Mouse (Mus musculus): ENCODE data around the gene Trim61. TPM values are rescaled to one million over a fixed set of nuclear protein-coding genes. Genes with fewer than 3 reads are reported as not detected.

Trim61 gene
- 0.09 and 0.24 TPM in 2 replicates for polyA plus RNA-seq (2016; fragmentation: Nextera tagmentation; extraction: Ambion mirVana)

DNA sequence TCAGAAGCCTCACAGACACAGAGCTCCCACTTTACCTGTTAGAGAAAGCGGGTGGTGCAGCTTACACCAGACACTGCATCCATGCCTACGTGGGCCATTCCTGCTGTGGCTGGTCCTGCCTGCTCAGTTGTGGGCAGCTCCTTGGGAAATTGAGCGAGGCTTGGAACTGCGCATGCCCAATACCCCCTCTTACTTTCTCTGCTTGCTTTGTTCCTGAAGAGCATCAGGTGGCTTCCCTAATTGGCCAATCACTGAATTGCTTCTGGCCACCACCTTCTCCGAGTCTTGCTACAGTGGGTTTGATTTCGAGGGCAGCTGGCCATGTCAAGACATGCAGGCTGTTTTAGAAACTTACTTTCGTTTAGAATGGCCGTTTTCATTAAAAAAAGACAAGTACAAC lies at the start of gene Trim61, which contains the start of gene Trim60:
Gene Trim61, minus strand, starts transcription at position 101 of the 400 bp plus-strand sequence.
Gene Trim60, minus strand, starts transcription at position 162 of the 400 bp plus-strand sequence.
- Histone ChIP-seq H3K36me3 (no peaks in the 10 kb centered on the region), H3K9me3 (no peaks in the 10 kb centered on the region), H3K4me1 (no peaks in the 10 kb centered on the region), H3K27ac (no peak within 1 kb of the TSS), H3K4me3 (no peak within 1 kb of the TSS), H3K27me3 (replicated peaks) (no peaks in the 10 kb centered on the region), H3K9ac (no peak within 1 kb of the TSS), H3K4me2 (replicated peaks) (no peak within 1 kb of the TSS)
- 91% methylated on average over 8 of the region's 8 CpGs for WGBS
- ATAC-seq (ENCODE audit: low FRiP score, low read depth) = no peak

DNA sequence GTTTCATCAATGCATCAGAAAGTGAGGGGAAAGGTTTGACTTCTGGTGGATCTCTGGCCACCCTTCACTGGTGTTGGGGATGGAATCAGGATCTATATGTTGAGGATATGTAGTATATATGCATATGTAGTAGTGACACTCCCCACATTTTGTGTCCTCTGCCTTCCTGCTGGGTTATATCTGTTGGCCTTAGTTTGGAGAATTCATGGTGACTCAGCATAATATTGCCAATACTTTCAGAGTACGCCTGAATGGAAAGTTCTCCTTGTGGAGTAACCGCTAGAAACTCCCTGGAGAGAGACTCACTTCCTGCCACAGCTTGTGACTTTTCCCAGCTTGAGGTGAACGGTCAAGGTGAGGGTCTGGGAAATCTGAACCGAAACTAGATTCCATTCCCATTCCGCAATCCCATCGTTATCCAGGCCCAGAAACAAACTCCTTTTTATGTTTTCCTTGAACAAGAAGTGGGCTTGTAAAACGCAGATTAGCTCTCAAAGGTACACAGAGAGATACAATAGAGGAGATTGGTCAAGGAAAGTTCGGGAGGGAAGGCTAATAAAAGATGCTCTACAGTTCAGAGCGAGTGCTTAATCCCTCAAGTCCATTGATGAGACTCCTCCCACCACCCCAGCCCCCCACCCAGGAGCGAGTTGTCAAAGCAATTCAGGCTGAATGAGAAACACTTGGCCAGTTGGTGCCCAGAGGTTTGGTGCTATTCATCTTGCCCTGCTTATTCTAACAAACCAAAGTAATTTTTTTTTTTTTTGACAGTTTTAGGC lies 49.6 kb upstream of the Trim61 start:
- Histone ChIP-seq H3K27me3 (replicated peaks) (no peaks in the 10 kb centered on the region), H3K36me3 (no peaks in the 10 kb centered on the region), H3K4me3 (no peak overlapping the region), H3K27ac (no peak overlapping the region), H3K4me1 (0 out of 2 replicates have a peak, but pooled peaks cover 2% of the 10 kb centered on the region), H3K9ac (no peak overlapping the region), H3K9me3 (no peaks in the 10 kb centered on the region), H3K4me2 (replicated peaks) (peak overlapping the region; percentile 32; the same call in 1 of the 2 replicates)
- WGBS = 19% methylated on average over 10 of the region's 10 CpGs
- peak; percentile 68 for ATAC-seq (ENCODE audit: low FRiP score, low read depth)

DNA sequence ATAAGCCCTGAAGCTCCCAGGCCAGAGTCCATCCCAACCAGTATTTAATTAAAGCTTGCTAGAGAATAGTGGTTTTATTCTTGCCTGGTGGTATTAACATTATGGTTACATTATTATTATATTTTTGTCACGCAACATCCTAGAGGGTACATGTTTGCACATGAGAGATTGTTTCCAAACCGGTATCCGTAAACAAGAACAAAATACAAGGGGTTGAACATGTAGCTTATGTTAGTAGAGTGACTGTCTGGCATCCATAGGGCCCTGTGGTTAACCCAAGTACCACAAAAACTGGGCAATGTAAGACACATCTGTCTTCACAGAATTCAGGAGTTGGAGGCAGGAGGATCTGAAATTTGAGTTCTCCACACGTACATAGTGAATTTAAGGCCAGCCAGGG lies 48.7 kb upstream of the Trim61 start:
- H3K27ac ChIP-seq = no peak overlapping the region
- ATAC-seq (ENCODE audit: low FRiP score, low read depth) = no peak
- H3K4me2 ChIP-seq (replicated peaks) = no peak overlapping the region
- 94% methylated on average over 4 of the region's 4 CpGs for WGBS
- H3K9ac ChIP-seq = no peak overlapping the region
- H3K4me1 ChIP-seq = 0 out of 2 replicates have a peak, but pooled peaks cover 2% of the 10 kb centered on the region
- H3K36me3 ChIP-seq = no peaks in the 10 kb centered on the region
- no peaks in the 10 kb centered on the region for H3K27me3 ChIP-seq (replicated peaks)
- no peaks in the 10 kb centered on the region for H3K9me3 ChIP-seq
- H3K4me3 ChIP-seq = no peak overlapping the region

DNA sequence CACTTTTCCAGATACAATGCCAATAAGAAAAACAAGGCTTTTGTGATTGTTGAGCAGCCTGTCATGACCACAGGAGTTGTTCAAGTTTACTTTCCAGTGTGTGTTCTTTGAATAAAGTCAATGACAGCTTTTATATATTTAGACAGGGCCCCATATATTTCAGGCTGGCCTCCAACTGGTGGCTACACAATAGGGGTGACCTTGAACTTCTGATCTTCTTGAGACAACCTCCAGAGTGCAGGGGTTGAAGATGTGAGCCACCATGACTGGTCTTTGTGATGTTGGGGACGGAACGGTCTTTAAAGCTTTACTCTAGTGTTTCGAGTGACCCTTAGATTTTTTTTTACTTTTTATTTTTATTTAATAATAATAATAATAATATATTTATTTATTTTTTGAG lies 47.3 kb upstream of the Trim61 start:
- H3K27me3 ChIP-seq (replicated peaks) = no peaks in the 10 kb centered on the region
- H3K36me3 ChIP-seq = no peaks in the 10 kb centered on the region
- no peak overlapping the region for H3K4me3 ChIP-seq
- WGBS = 95% methylated on average over 3 of the region's 3 CpGs
- no peak overlapping the region for H3K27ac ChIP-seq
- H3K9me3 ChIP-seq = no peaks in the 10 kb centered on the region
- 0 out of 2 replicates have a peak, but pooled peaks cover 2% of the 10 kb centered on the region for H3K4me1 ChIP-seq
- H3K4me2 ChIP-seq (replicated peaks) = no peak overlapping the region
- no peak overlapping the region for H3K9ac ChIP-seq
- ATAC-seq (ENCODE audit: low FRiP score, low read depth) = no peak

DNA sequence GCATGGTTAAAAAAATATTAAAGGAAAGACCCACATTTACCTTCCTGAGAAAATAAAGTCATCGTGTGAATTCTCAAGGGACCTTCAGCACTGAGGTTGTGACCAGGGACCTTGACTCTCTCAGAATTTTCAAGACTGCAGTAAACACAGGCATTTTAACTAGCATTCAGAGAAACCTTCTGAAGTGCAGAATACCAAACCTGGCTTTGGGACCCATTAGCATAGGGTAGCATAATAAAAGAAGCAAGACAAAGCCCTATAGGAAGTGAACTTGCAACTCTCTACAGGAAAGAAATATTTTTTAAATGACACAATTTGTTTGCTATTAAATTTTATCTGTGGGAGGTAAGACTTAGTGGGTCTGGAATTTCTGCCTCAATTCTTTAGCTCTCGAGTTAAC lies 45.7 kb upstream of the Trim61 start:
- Histone ChIP-seq H3K27me3 (replicated peaks) (no peaks in the 10 kb centered on the region), H3K4me3 (no peak overlapping the region), H3K36me3 (no peaks in the 10 kb centered on the region), H3K4me1 (0 out of 2 replicates have a peak, but pooled peaks cover 2% of the 10 kb centered on the region), H3K9me3 (no peaks in the 10 kb centered on the region), H3K4me2 (replicated peaks) (no peak overlapping the region), H3K27ac (no peak overlapping the region), H3K9ac (no peak overlapping the region)
- 34% methylated on average over 2 of the region's 2 CpGs for WGBS
- no peak for ATAC-seq (ENCODE audit: low FRiP score, low read depth)

DNA sequence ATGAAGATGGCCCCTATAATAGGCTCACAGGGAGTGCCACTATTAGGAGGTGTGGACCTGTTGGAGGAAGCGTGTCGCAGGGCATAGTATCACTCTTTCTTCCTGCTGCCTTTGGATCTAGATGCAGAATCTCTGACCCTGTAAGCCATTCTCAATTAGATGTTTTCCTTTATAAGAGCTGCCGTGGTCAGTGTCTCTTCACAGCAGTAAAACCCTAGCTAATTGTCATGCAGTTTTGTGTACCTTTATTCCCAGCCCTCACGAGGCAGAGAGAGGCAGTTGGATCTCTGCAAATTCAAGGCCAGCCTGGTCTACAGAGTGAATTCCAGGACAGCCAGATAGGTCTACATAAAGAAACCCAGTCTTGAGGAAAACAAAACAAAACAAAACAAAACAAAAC lies 43.9 kb upstream of the Trim61 start:
- no peak for ATAC-seq (ENCODE audit: low FRiP score, low read depth)
- 68% methylated on average over 4 of the region's 4 CpGs for WGBS
- Histone ChIP-seq H3K9me3 (no peaks in the 10 kb centered on the region), H3K27me3 (replicated peaks) (no peaks in the 10 kb centered on the region), H3K4me1 (no peaks in the 10 kb centered on the region), H3K4me3 (no peak overlapping the region), H3K27ac (no peak overlapping the region), H3K36me3 (no peaks in the 10 kb centered on the region), H3K9ac (no peak overlapping the region), H3K4me2 (replicated peaks) (no peak overlapping the region)

DNA sequence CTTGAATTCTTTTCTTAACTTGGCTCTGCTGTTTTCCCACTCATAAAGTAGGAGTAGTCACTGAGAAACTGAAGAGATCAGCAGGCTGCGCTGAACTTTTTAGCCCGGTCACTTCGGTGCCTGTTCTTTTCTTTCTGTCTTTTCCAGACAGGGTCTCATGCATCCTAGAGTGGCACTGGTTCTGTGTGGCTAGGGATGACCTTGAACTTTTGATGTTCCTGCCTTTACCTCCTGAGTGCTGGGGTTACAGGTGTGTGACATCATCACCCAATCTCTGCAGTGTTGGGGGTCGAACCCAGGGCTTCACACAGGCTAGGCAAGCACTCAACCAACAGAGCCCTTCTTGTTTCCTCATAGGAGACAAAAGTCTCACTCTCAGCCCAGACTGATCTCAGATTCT lies 38.4 kb upstream of the Trim61 start:
- WGBS = 90% methylated on average over 4 of the region's 4 CpGs
- Histone ChIP-seq H3K36me3 (no peaks in the 10 kb centered on the region), H3K4me3 (no peak overlapping the region), H3K4me1 (0 out of 2 replicates have a peak, but pooled peaks cover 7% of the 10 kb centered on the region), H3K27ac (no peak overlapping the region), H3K9ac (no peak overlapping the region), H3K4me2 (replicated peaks) (no peak overlapping the region), H3K27me3 (replicated peaks) (no peaks in the 10 kb centered on the region), H3K9me3 (no peaks in the 10 kb centered on the region)
- no peak for ATAC-seq (ENCODE audit: low FRiP score, low read depth)

DNA sequence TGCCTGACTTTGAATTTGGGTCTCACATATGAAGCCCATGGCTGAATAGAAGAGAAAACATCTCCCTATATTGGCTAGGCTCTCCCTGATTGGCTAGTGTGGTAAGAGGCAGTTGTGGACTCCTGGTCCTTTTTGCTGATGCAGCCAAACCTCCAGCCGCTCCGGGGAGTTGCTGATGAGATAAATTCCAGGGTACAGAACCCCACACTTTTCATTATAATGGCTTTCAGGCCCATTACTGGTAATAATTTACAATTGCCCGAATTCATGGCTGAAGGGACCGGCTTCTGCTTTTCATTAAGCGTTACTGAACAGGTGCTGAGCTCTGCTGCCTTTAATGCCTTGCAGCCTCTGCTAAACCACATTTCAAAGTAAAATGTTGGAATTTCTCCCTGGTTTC lies 35.6 kb upstream of the Trim61 start:
- Histone ChIP-seq H3K4me3 (no peak overlapping the region), H3K9me3 (no peaks in the 10 kb centered on the region), H3K27ac (no peak overlapping the region), H3K36me3 (no peaks in the 10 kb centered on the region), H3K9ac (no peak overlapping the region), H3K27me3 (replicated peaks) (no peaks in the 10 kb centered on the region), H3K4me2 (replicated peaks) (no peak overlapping the region), H3K4me1 (0 out of 2 replicates have a peak, but pooled peaks cover 7% of the 10 kb centered on the region)
- WGBS = 36% methylated on average over 5 of the region's 5 CpGs
- peak; percentile 48; the same call in 1 of the 2 replicates for ATAC-seq (ENCODE audit: low FRiP score, low read depth)

DNA sequence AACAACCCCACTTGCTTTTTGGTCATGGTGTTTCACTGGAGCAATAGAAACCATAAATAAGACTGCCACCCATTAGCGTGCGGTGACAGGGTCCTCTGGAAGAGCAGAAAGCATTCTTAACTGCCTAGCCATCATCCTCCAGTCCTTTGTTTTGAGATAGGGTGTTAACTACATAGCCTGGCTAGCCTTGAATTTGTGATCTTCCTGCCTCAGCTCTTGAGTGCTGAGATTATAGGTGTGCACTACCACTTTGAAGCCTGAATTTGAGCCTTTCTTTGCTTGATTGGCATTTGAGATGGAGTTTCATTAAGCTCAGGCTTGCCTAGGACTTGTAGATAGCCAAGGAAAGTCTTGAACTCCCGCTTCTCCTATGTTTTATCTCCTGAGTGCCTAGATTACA lies 35.2 kb upstream of the Trim61 start:
- WGBS = 44% methylated on average over 3 of the region's 3 CpGs
- H3K27ac ChIP-seq = no peak overlapping the region
- no peak overlapping the region for H3K4me2 ChIP-seq (replicated peaks)
- H3K27me3 ChIP-seq (replicated peaks) = no peaks in the 10 kb centered on the region
- peak; percentile 39; the same call in 1 of the 2 replicates for ATAC-seq (ENCODE audit: low FRiP score, low read depth)
- no peak overlapping the region for H3K9ac ChIP-seq
- H3K9me3 ChIP-seq = no peaks in the 10 kb centered on the region
- H3K4me1 ChIP-seq = 0 out of 2 replicates have a peak, but pooled peaks cover 7% of the 10 kb centered on the region
- H3K36me3 ChIP-seq = no peaks in the 10 kb centered on the region
- H3K4me3 ChIP-seq = no peak overlapping the region

DNA sequence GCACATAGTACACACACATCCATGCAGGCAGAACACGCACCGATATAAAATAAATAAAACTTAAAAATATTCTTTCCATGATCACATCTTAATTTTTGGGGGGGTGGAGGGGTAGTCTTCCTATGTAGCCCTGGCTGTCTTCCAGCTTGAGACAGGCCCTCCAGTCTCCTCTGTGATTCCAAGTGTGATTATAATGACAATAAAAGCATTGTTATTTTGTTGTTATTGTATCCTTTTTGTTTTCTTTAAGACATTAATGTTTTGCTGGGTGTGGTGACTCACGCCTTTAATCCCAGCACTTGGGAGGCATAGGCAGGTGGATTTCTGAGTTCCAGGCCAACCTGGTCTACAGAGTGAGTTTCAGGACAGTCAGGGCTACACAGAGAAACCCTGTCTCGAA lies 29.5 kb upstream of the Trim61 start:
- H3K4me3 ChIP-seq = no peak overlapping the region
- no peak for ATAC-seq (ENCODE audit: low FRiP score, low read depth)
- WGBS = 86% methylated on average over 4 of the region's 4 CpGs
- no peak overlapping the region for H3K9ac ChIP-seq
- H3K36me3 ChIP-seq = no peaks in the 10 kb centered on the region
- H3K9me3 ChIP-seq = no peaks in the 10 kb centered on the region
- no peak overlapping the region for H3K4me2 ChIP-seq (replicated peaks)
- no peak overlapping the region for H3K27ac ChIP-seq
- no peaks in the 10 kb centered on the region for H3K27me3 ChIP-seq (replicated peaks)
- no peaks in the 10 kb centered on the region for H3K4me1 ChIP-seq

DNA sequence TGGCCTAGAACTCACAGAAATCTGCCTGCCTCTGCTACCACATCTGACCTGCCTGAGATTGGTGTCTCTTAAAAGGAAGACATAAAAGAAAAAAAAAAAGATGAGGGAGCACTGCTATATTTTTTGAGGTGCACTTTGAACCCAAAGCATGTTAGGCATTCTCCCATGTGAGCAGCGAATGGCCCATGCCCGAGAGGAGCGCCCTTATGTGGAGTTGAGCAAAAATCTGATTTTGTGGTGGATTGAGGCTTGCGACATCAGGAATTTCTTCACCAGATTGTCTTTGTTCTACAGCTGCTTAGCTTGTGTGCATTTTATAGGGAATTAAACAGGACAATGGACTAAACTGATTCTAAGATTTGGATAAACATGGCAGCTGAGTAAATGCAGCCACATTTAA lies 28.9 kb upstream of the Trim61 start:
- Histone ChIP-seq H3K27me3 (replicated peaks) (no peaks in the 10 kb centered on the region), H3K4me3 (no peak overlapping the region), H3K4me1 (no peaks in the 10 kb centered on the region), H3K36me3 (no peaks in the 10 kb centered on the region), H3K9me3 (no peaks in the 10 kb centered on the region), H3K9ac (no peak overlapping the region), H3K27ac (no peak overlapping the region), H3K4me2 (replicated peaks) (no peak overlapping the region)
- 98% methylated on average over 4 of the region's 4 CpGs for WGBS
- no peak for ATAC-seq (ENCODE audit: low FRiP score, low read depth)

DNA sequence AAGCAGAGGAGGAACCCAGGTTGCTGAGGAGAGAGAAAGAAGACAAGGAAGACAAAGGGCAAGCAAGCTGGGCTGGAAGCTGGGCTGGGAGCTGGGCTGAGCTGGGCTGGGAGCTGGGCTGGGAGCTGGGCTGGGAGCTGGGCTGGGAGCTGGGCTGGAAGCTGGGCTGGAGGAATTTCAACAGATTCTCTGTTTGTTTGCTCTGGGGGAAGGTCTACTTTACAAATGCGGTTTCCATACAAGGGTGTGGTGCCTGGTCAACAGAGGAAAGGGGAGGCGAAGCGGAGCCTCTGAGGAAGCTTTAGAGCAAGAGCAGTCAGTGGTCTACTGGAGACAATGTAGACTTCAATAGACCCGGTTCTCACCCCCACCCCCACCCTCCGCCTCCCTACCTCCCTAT lies 28.2 kb upstream of the Trim61 start:
- H3K4me2 ChIP-seq (replicated peaks) = no peak overlapping the region
- ATAC-seq (ENCODE audit: low FRiP score, low read depth) = no peak
- H3K4me3 ChIP-seq = no peak overlapping the region
- 29% methylated on average over 5 of the region's 5 CpGs for WGBS
- no peaks in the 10 kb centered on the region for H3K4me1 ChIP-seq
- H3K9ac ChIP-seq = no peak overlapping the region
- H3K36me3 ChIP-seq = no peaks in the 10 kb centered on the region
- H3K27ac ChIP-seq = no peak overlapping the region
- no peaks in the 10 kb centered on the region for H3K9me3 ChIP-seq
- H3K27me3 ChIP-seq (replicated peaks) = no peaks in the 10 kb centered on the region

Measured in neural tube, embryonic 12.5 days (tissue).